Mouse (Mus musculus) large intestine, adult 2 months (tissue): ENCODE measurements around the gene Fam222a. TPM values are rescaled to one million over a fixed set of nuclear protein-coding genes. Genes with fewer than 3 reads are reported as not detected.
A peak's percentile ranks its signal among the peaks of the same experiment; 100 is the strongest.

Source experiments
- DNase-seq: peaks from one replicate; pipeline ENCODE4 v3.0.0-alpha.2; 2012; ENCODE audit warnings: low read depth, low spot score
- WGBS: fragments of 180-500 bp; shearing (Covaris S2); methylation state at CpG from one replicate; pipeline ENCODE4 v1.1.7; 2018; 5-methylcytosine and 5-hydroxymethylcytosine counted together
- polyA plus RNA-seq: library from polyadenylated mRNA; depleted of rRNA; stranded (reverse); fragments of >200 nt; gene quantifications from 2 replicates; pipeline ENCODE4 v1.2.3, GENCODE M21; 2012

Fam222a gene
- polyA plus RNA-seq, 1 experiment: 2.8 TPM

DNA sequence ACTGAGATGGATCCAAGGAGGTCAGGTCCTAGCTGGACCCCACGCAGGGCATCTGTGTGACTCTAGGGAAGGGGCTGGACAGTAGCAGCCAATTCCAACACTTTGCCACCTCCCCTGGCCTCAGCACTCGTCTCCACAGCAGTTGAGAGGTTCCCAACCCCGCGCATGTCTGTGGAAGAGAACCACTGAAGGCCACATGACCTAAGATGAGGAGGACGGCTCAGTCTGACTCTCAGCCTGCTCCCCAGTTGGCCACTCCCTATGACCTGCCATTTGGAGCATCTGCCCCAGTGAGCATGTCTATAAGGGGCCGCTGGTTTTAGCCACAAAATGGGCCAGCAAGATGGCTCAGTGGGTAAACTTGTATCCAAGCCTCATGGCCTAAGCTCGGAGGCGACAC lies 34.2 kb downstream of the Fam222a start:
- no peak for DNase-seq
- 82% methylated on average over 8 of the region's 8 CpGs for WGBS

GRCm38 (mm10) chr5:114603975-114604374 lies 36.2 kb downstream of the Fam222a start:
- no peak for DNase-seq
- WGBS: 81% methylated on average over 5 of the region's 5 CpGs

DNA sequence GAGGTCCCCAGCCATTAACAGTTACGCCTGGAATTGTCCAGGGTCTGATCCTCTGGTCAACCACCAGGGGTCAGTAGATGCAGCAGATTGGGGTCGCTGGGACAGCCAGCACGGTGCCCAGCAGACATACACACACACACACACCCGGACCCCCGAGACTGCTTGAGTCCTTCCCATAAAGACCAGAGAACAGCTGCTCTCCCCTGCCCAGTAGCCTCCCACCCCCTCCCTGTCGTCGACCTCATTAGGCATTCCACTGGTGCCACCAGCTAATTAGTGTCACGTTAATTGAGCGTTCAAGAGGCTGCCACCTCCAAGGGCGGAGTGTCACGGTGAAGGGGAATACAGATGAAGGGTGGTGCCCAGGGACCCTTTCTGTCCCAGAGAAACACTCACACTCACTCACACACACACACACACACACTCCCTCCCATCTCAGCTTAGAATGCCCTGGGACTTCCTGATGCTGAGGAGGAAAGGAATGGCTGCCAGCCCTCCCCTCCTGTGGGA lies 37.0 kb downstream of the Fam222a start:
- DNase-seq: no peak

GRCm38 (mm10) chr5:114605981-114606380 lies 38.2 kb downstream of the Fam222a start:
- 77% methylated on average over 6 of the region's 6 CpGs for WGBS
- DNase-seq: no peak

More for the DNA sequence above, 37.0 kb downstream of the Fam222a start:
- WGBS: 51% methylated on average over 11 of the region's 11 CpGs

DNA sequence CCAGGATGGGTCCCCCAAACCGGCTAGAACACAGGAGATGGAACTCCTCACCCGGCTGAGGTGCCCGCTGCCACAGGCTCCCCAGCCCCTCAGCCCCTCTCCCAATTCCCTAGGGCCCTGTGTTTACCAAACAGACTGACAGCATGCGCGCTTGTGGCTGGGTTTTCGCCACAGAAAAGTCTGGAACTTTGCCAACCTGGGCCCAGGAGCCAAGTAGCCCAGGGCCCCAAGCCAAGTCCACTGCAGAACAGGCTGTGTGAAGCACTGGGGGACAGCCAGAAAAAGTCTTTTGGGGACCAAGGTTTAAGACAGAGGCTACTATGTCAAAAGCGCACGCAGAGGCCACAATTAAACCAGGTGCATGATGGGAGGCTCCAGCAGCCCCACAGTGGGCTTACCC lies 39.8 kb downstream of the Fam222a start:
- no peak for DNase-seq
- 41% methylated on average over 8 of the region's 8 CpGs for WGBS

DNA sequence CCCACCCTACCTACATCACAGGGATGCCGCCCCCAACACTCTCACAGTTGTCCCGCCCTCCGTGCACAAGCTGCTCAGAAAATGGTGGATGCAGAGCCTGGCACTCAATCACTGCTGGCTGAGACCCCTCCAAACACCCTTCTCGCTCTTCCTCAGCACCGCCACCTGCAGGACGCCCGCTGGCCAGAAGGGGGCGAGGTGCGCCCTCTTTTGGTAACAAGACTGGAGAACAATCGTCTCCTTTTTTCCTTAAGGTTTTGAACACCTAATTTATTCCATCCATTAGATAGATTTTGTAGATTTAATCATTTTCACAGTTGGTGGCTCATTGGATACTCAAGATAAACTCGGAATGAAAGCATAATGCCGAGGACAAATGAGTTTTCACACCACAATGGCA lies 40.7 kb downstream of the Fam222a start:
- WGBS: 18% methylated on average over 12 of the region's 12 CpGs
- no peak for DNase-seq

- WGBS: 73% methylated on average over 10 of the region's 10 CpGs
- no peak for DNase-seq
Measured at GRCm38 (mm10) chr5:114611256-114611655, 43.4 kb downstream of the Fam222a start.

DNA sequence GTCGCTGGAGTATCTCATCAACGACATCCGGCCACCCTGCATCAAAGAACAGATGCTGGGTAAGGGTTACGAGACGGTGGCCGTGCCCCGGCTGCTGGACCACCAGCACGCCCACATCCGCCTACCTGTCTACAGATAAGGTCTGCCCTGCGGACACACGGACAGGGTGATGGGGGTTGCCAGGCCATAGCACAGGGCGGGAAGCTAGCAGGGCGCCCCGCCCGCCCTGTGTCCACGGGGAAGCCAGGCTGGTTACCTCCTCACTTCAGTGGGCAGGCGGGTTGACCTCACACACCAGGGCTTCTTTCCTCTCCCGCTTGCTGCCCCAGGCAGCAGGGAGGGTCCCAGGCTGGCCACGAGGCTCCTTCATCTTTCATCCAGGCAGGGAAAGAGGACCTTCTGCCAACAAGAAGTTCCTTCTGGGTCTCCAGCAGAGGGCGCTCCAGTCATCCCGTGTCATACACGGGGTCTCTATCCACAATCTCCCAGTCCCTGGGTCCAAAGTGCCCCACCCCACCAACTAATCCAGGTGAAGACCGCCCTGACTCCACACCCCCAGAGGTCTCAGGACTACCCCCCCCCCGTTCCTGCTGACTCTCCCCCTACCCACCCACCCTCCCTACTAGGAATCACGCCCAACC lies 44.3 kb downstream of the Fam222a start:
- 76% methylated on average over 25 of the region's 25 CpGs for WGBS
- no peak for DNase-seq

DNA sequence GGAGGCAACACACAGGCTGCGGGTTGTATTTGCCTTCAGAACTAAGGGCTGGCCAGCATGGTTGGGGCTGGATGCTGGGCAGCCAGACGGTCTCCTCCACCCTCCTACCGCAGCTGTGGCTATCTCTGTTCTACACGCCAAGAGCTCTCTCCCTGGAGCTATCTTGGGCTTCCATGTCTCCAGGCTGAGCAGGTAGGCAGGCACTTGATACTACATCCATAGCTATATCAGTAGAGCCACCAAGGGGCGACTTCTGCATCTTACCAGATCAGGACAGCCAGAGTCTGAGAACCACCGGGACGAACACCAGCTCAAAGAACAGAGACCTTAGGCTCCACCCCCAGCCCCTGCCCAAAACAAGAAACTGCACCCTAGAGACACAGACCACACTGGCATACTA lies 47.0 kb downstream of the Fam222a start:
- 57% methylated on average over 7 of the region's 7 CpGs for WGBS

DNA sequence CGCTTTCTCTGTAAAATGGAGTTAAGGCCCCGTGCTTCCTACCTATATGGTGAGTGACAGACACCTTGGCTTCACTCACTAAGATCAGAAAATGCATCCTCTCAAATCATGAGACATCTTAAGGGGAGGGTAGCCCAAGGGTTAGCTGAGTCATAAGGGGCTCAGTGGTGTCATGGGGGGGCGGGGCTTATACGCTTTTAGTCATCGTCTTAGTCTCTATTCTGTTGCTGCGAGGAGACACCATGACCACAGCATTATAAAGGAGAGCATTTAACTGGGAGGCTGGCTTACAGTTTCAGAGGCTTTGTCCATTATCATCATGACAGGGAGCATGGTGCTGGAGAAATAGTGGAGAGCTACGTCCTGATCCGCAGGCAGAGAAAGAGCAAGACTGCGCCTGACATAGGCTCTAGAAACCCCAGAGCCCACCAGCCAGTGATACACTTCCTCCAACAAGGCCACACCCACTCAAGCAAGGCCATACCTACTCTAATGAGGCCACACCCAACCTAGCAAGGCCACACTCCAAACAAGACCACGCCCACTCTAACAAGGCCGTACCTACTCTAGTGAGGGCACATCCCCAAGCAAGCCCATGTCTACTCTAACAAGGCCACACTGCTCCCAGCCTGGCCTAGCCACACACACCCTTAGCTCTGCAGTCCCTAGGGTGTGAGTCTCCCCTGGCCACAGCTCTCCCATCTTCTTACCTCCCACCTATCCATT lies 48.7 kb downstream of the Fam222a start:
- DNase-seq: no peak
- WGBS: 65% methylated on average over 11 of the region's 11 CpGs

More for the DNA sequence above, 47.0 kb downstream of the Fam222a start:
- no peak for DNase-seq

- no peak for DNase-seq
- WGBS: 76% methylated on average over 12 of the region's 12 CpGs
Measured at GRCm38 (mm10) chr5:114617809-114618208, 50.0 kb downstream of the Fam222a start.

DNA sequence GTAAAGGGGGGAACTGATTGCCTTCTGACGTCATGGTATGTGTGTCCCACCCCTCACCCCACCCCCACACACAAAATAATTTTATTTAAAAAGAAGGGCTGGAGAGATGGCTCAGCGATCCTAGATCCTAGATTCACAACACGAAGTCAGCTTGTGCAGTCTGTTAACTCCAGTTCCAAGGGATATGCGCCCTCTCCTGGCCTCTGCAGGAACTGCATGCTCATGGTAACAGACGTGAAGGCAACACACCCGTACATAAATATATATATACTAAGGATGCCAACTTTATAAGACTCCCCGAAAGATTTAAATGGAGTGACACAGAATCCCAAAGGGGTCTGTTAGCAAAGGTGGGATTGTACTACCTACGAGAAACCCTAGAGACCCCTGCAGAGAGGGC lies 51.0 kb downstream of the Fam222a start:
- peak; percentile 50 for DNase-seq
- 19% methylated on average over 8 of the region's 8 CpGs for WGBS

- no peak for DNase-seq
Measured at GRCm38 (mm10) chr5:114620305-114620704, 52.5 kb downstream of the Fam222a start.

DNA sequence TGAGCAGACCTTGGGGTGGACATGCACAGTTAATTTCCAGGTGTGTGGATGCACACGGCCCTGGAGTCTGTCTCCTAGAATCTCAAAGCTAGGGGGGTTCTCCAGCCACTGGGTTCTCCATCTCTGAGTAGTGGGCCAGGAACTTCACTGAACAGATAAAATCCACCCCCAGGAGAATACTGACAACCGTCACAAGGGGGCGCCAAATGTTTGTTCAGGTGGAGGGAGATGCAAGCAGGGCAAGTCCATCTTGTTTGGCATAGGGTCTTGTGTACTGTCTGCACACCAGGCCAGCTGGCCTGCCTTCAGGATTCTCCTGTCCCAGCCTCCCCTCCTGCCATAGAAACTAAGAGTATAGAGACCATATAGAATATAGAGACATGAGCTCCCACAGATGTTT lies 57.8 kb downstream of the Fam222a start:
- WGBS: 12% methylated on average over 3 of the region's 3 CpGs
- no peak for DNase-seq

More at GRCm38 (mm10) chr5:114620305-114620704, 52.5 kb downstream of the Fam222a start:
- 40% methylated on average over 6 of the region's 6 CpGs for WGBS

- no peak for DNase-seq
- WGBS: 39% methylated on average over 2 of the region's 2 CpGs
Measured at GRCm38 (mm10) chr5:114631336-114631735, 63.5 kb downstream of the Fam222a start.

DNA sequence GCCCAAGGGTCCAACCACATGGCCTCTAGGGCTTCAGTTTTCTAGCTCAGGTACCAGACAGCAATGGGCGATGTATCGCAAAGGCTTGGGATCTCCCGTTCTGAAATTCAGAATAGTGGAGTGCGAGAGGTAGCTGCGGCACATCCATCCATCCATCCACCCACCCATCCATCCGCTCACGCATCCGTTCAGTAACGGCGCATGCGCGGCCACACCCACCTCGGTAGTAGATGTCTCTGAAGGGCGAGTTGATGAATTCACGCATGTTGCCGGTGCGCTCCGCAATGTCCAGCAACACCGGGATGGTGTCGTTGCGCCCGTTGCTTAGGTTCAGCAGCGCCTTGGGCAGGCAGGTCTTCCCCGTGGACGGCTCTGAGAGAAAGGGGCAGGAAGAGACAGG lies 68.3 kb downstream of the Fam222a start:
- 81% methylated on average over 25 of the region's 25 CpGs for WGBS
- no peak for DNase-seq

DNA sequence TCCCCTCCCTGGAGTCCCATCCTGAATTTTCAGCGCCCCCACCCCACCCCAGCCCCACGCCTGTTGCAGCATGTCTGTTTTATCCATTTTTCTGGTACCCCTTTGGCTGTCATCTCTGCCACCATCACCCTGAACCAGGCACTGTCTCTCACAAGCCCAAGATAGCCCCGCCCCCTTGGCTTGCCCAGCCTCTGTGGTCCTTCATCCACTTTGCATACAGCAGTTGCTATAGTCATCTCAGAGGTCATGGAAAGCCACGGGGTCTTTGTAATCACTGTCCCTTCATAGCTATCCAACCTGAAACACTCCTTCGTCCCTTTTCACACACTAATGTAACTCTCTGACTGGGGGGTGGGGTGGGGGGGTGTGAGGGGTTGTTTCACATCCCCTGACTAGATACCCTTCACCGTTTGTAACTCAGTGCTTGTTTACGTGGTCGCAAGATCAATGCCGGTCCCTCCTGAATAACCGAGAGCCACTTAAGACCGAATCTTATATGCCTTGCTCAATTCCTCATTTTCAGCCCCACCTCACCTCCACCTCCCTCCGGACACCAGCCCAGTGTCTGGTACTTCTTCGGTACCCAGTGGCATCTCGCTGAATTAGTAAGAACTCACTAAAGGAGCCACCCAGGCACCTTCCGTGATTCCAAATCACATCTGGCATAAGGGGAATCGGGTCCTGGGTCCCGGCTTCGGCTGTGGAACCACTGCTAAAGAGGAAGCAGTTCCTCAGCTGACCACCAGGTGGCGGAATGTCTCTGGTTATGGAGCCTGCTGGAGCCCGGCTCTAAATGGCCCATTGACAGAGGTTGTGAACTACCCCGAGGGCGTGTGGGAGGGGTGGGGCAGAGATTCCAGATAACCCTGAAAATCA lies 71.2 kb downstream of the Fam222a start:
- DNase-seq: peak; percentile 69
- WGBS: 16% methylated on average over 22 of the region's 22 CpGs

- WGBS: 27% methylated on average over 7 of the region's 7 CpGs
- no peak for DNase-seq
Measured at GRCm38 (mm10) chr5:114639645-114639957, 71.8 kb downstream of the Fam222a start.

- 76% methylated on average over 10 of the region's 10 CpGs for WGBS
- no peak for DNase-seq
Measured at GRCm38 (mm10) chr5:114640809-114641208, 73.0 kb downstream of the Fam222a start.

GRCm38 (mm10) chr5:114644918-114645317 lies 77.1 kb downstream of the Fam222a start:
- WGBS: 31% methylated on average over 6 of the region's 6 CpGs
- DNase-seq: no peak
